Mouse (Mus musculus) midbrain, embryonic 13.5 days (tissue): ENCODE results near the gene Dst. TPM values are rescaled to one million over a fixed set of nuclear protein-coding genes. Genes with fewer than 3 reads are reported as not detected.
A peak's percentile ranks its signal among the peaks of the same experiment; 100 is the strongest.

Experiments used
- ATAC-seq: fragments of 200-750 bp; cut with Nextera tagmentation; 2 replicates; pipeline ENCODE4 v1.8.0; 2017; ENCODE audit warnings: mild to moderate bottlenecking, moderate TSS enrichment, moderate library complexity
- H3K27ac ChIP-seq: fragments of 300-500 bp; sonication (generic); 2 replicates; pipeline ENCODE4 v1.5.1; 2015; ENCODE audit warnings: inconsistent platforms, mild to moderate bottlenecking, moderate library complexity
- H3K27me3 ChIP-seq: fragments of 300-500 bp; sonication (generic); 2 replicates; pipeline ENCODE4 v1.6.1; 2015; ENCODE audit warnings: mild to moderate bottlenecking, inconsistent platforms
- H3K36me3 ChIP-seq: fragments of 300-500 bp; sonication (generic); 2 replicates; pipeline ENCODE4 v1.6.1; 2015; ENCODE audit warnings: mild to moderate bottlenecking, inconsistent platforms
- H3K4me1 ChIP-seq: fragments of 300-500 bp; sonication (generic); replicated peaks from 2 replicates; pipeline ENCODE4 v1.6.1; 2015; ENCODE audit warnings: inconsistent platforms
- H3K4me2 ChIP-seq: fragments of 300-500 bp; sonication (generic); replicated peaks from 2 replicates; pipeline ENCODE4 v1.6.1; 2015; ENCODE audit warnings: moderate library complexity, mild to moderate bottlenecking, inconsistent platforms
- H3K4me3 ChIP-seq: fragments of 300-500 bp; sonication (generic); replicated peaks from 2 replicates; pipeline ENCODE4 v1.5.1; 2015; ENCODE audit warnings: mild to moderate bottlenecking, inconsistent platforms
- H3K9ac ChIP-seq: fragments of 300-500 bp; sonication (generic); replicated peaks from 2 replicates; pipeline ENCODE4 v1.6.1; 2015; ENCODE audit warnings: mild to moderate bottlenecking, inconsistent platforms
- H3K9me3 ChIP-seq: fragments of 300-500 bp; sonication (generic); 2 replicates; pipeline ENCODE4 v1.6.1; 2016; ENCODE audit warnings: mild to moderate bottlenecking, inconsistent platforms
- WGBS: fragments of 180-500 bp; shearing (Covaris S2); methylation state at CpG from one replicate; pipeline ENCODE4 v1.1.7; 2015; 5-methylcytosine and 5-hydroxymethylcytosine counted together
- polyA plus RNA-seq: library from polyadenylated mRNA; unstranded; fragments of >200 nt; fragmentation: Nextera tagmentation; extraction: Ambion mirVana; gene quantifications from 2 replicates; pipeline ENCODE4 v1.2.1, GENCODE M21; 2015

The Dst gene
- polyA plus RNA-seq, 1 experiment from 2014 or later: 38.3 TPM

DNA sequence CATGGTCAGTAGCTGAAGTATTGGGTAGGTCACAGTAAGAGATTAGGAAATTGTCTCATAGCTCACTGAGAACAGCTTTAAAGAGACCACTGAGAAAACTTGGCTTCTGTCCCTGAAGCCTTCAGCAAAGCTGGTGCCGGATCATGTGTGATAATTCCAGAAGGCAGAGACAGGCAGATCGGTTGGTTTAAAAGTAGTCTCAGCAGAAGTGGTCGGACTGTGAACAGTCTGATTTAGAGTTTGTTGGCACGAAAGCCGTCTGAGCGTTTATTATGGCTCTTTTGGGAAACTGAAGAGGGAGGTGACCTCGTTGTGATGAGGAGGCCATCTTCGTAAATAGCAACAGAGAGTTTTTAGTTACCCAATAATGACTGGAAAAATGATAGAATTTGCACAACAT is 52.4 kb downstream of the Dst start:
- H3K9ac ChIP-seq: no peak overlapping the region
- no peak for ATAC-seq
- no peaks in the 10 kb centered on the region for H3K9me3 ChIP-seq
- H3K4me1 ChIP-seq: no peaks in the 10 kb centered on the region
- no peak overlapping the region for H3K4me2 ChIP-seq
- H3K27me3 ChIP-seq: no peaks in the 10 kb centered on the region
- H3K4me3 ChIP-seq: no peak overlapping the region
- 92% methylated on average over 8 of the region's 8 CpGs for WGBS
- no peaks in the 10 kb centered on the region for H3K36me3 ChIP-seq
- no peak overlapping the region for H3K27ac ChIP-seq

GRCm38 (mm10) chr1:33964643-33965042 is 56.6 kb downstream of the Dst start:
- Histone ChIP-seq H3K27me3 (no peaks in the 10 kb centered on the region), H3K9ac (no peak overlapping the region), H3K36me3 (no peaks in the 10 kb centered on the region), H3K4me3 (no peak overlapping the region), H3K27ac (no peak overlapping the region), H3K9me3 (no peaks in the 10 kb centered on the region), H3K4me2 (no peak overlapping the region), H3K4me1 (no peaks in the 10 kb centered on the region; the same call in 1 of the 2 replicates)
- 52% methylated on average over 5 of the region's 5 CpGs for WGBS
- ATAC-seq: no peak

- peak; percentile 40 for ATAC-seq
- Histone ChIP-seq H3K36me3 (no peaks in the 10 kb centered on the region), H3K27me3 (no peaks in the 10 kb centered on the region), H3K4me1 (peaks cover 2% of the 10 kb centered on the region; the same call in 1 of the 2 replicates), H3K9ac (no peak overlapping the region), H3K4me3 (no peak overlapping the region), H3K4me2 (no peak overlapping the region), H3K27ac (no peak overlapping the region), H3K9me3 (no peaks in the 10 kb centered on the region)
- WGBS: 84% methylated on average over 4 of the region's 4 CpGs
Observed at GRCm38 (mm10) chr1:33965824-33966223, 57.8 kb downstream of the Dst start.

- Histone ChIP-seq H3K36me3 (no peaks in the 10 kb centered on the region), H3K27ac (no peak overlapping the region), H3K27me3 (no peaks in the 10 kb centered on the region), H3K4me1 (peaks cover 2% of the 10 kb centered on the region; the same call in 1 of the 2 replicates), H3K4me2 (no peak overlapping the region), H3K4me3 (no peak overlapping the region), H3K9ac (no peak overlapping the region), H3K9me3 (no peaks in the 10 kb centered on the region)
- peak; percentile 41; the same call in 1 of the 2 replicates for ATAC-seq
- WGBS: 23% methylated on average over 6 of the region's 6 CpGs
Observed at GRCm38 (mm10) chr1:33966328-33966727, 58.3 kb downstream of the Dst start.

GRCm38 (mm10) chr1:33967206-33967605 is 59.2 kb downstream of the Dst start:
- Histone ChIP-seq H3K27me3 (no peaks in the 10 kb centered on the region), H3K27ac (no peak overlapping the region), H3K4me3 (no peak overlapping the region), H3K36me3 (no peaks in the 10 kb centered on the region), H3K9me3 (no peaks in the 10 kb centered on the region), H3K4me1 (peaks cover 2% of the 10 kb centered on the region; the same call in 1 of the 2 replicates), H3K9ac (no peak overlapping the region), H3K4me2 (no peak overlapping the region)
- ATAC-seq: no peak
- 70% methylated on average over 4 of the region's 4 CpGs for WGBS

DNA sequence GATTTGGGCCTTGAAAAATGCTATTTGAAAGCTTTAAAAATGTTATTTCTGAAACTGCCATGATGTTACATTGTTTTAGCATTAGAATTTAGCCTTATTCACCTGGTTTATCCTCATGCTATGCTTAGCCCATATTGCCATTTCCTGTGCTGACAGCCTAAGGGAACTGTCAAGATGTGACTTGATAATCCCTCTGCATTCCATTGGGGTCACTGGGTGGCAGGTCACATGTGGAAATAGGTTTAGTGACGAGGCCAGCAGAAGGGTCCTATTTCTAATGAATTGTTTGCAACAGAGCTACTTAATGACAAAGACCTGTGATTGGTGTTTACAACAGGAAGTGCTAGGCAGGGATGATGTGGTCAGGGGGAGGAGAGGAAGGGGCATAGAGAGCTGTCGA is 61.9 kb downstream of the Dst start:
- 49% methylated on average over 2 of the region's 2 CpGs for WGBS
- H3K4me2 ChIP-seq: no peak overlapping the region
- H3K9me3 ChIP-seq: no peaks in the 10 kb centered on the region
- ATAC-seq: no peak
- no peaks in the 10 kb centered on the region for H3K36me3 ChIP-seq
- no peak overlapping the region for H3K9ac ChIP-seq
- H3K4me1 ChIP-seq: peaks cover 2% of the 10 kb centered on the region; the same call in 1 of the 2 replicates
- H3K27me3 ChIP-seq: no peaks in the 10 kb centered on the region
- no peak overlapping the region for H3K4me3 ChIP-seq
- no peak overlapping the region for H3K27ac ChIP-seq

DNA sequence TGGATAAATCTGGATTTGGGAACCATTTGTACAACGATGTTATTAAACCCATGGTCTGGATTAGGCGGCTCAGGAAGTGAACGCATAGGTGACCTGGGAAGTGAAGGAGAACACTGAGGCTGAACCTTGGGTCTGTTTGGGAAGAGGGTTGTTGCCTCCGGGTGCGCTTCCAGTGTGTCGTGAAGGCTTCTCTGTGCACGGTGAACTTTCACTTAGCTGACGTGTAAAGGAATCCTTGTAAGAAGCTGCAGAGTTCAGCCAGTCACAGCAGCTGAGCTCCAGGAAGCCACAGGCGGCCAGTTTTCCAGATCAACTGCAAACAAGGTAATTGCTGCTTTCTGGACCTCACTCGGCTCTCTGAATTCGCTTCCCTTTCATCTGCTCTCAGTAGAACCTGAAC is 66.4 kb downstream of the Dst start:
- H3K27ac ChIP-seq: no peak overlapping the region
- 88% methylated on average over 11 of the region's 11 CpGs for WGBS
- no peaks in the 10 kb centered on the region for H3K36me3 ChIP-seq
- no peaks in the 10 kb centered on the region for H3K27me3 ChIP-seq
- no peak overlapping the region for H3K4me3 ChIP-seq
- no peak for ATAC-seq
- H3K4me1 ChIP-seq: 0 out of 2 replicates have a peak, but pooled peaks cover 2% of the 10 kb centered on the region
- H3K9ac ChIP-seq: no peak overlapping the region
- no peaks in the 10 kb centered on the region for H3K9me3 ChIP-seq
- no peak overlapping the region for H3K4me2 ChIP-seq

DNA sequence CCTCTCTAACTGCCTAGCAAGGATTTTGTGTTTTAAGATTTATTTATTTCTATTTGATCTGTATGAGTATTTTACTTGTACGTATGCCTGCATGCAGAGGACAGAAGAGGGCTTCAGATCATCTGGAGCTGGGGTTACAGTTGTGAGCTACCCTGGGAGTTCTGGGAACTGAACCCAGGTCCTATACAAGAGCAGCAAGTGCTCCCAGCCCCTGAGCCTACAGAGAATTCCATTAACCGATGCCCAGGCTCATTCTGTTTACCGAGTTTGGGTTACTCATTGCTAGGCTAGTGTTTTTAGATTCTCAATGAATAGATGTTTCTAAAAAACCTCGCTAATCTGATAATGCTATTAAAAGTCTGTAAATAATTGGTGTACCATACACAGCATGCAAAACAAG is 67.3 kb downstream of the Dst start:
- H3K36me3 ChIP-seq: no peaks in the 10 kb centered on the region
- H3K9me3 ChIP-seq: no peaks in the 10 kb centered on the region
- H3K27ac ChIP-seq: no peak overlapping the region
- no peak overlapping the region for H3K4me3 ChIP-seq
- 91% methylated on average over 4 of the region's 4 CpGs for WGBS
- no peak overlapping the region for H3K9ac ChIP-seq
- no peak overlapping the region for H3K4me2 ChIP-seq
- H3K4me1 ChIP-seq: no peaks in the 10 kb centered on the region
- H3K27me3 ChIP-seq: no peaks in the 10 kb centered on the region
- no peak for ATAC-seq

- Histone ChIP-seq H3K27ac (no peak overlapping the region), H3K4me1 (no peaks in the 10 kb centered on the region), H3K9ac (no peak overlapping the region), H3K4me2 (no peak overlapping the region), H3K27me3 (no peaks in the 10 kb centered on the region), H3K9me3 (no peaks in the 10 kb centered on the region), H3K36me3 (no peaks in the 10 kb centered on the region), H3K4me3 (no peak overlapping the region)
- no peak for ATAC-seq
- WGBS: 87% methylated on average over 6 of the region's 6 CpGs
Observed at GRCm38 (mm10) chr1:33977832-33978231, 69.8 kb downstream of the Dst start.

DNA sequence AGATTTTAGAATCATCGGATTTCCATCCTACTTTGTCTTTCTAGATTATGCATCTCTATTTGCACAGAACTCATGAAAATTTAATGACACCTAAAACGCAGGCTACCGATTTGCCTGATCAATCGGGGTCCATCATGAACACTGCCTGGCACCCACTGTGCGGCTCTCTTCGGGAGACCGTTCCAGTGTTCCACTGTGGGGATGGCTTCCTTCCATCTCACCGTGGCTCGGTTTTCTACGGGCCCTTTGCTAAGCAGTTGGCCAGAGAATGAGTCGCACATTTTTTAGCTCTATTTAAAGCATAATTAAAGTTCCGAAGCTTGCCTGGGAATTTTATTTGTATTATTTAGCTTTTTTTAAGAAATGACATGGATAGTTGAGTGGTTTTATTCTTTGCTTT is 72.4 kb downstream of the Dst start:
- Histone ChIP-seq H3K9ac (no peak overlapping the region), H3K9me3 (no peaks in the 10 kb centered on the region), H3K4me1 (no peaks in the 10 kb centered on the region), H3K27me3 (no peaks in the 10 kb centered on the region), H3K4me3 (no peak overlapping the region), H3K4me2 (no peak overlapping the region), H3K27ac (no peak overlapping the region), H3K36me3 (no peaks in the 10 kb centered on the region)
- ATAC-seq: no peak
- WGBS: 66% methylated on average over 12 of the region's 12 CpGs

DNA sequence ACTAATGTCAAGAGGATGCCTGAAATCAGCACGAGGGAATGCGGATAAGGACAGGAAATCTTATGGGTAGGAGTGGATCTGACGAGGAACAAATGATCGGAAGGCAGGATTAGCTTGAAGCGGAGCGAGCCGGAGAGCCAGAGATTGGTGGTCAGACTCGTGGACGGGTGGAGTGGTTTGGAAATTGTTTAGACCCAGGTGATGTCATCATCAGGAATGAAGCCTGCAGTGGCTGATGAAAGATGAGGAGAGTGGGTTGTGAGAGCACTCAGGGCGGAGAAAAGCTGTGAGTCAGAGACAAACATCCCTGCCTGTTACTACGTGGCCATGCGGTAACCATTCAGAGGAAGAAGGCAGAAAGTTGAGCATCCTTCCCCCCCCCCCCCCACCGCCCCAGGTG is 81.6 kb downstream of the Dst start:
- no peaks in the 10 kb centered on the region for H3K9me3 ChIP-seq
- no peak overlapping the region for H3K4me3 ChIP-seq
- no peak overlapping the region for H3K4me2 ChIP-seq
- no peaks in the 10 kb centered on the region for H3K36me3 ChIP-seq
- 90% methylated on average over 13 of the region's 13 CpGs for WGBS
- H3K27me3 ChIP-seq: no peaks in the 10 kb centered on the region
- H3K27ac ChIP-seq: no peak overlapping the region
- no peak for ATAC-seq
- peaks cover 6% of the 10 kb centered on the region; the same call in 1 of the 2 replicates for H3K4me1 ChIP-seq
- H3K9ac ChIP-seq: no peak overlapping the region

DNA sequence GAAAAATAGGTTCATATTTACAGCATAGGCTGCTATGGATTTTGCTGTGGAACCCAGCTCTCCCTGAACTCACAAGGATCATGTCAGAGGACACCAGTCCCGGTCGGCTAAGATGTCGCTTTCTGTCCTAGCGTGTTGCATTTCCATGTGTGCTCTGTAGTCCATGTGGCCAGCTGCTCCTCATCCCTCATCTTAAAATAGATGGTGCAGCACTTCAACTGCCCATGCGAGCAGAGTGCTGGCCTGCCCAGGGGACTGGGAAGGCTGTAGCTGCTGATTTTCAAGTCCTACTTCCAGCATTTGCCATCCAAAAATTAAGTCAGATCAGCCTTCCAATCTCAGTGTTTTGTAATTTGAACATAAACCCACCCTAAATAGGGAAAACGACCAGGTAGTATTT is 83.0 kb downstream of the Dst start:
- Histone ChIP-seq H3K4me3 (no peak overlapping the region), H3K27ac (no peak overlapping the region), H3K9ac (no peak overlapping the region), H3K27me3 (no peaks in the 10 kb centered on the region), H3K36me3 (no peaks in the 10 kb centered on the region), H3K4me2 (no peak overlapping the region), H3K4me1 (peaks cover 6% of the 10 kb centered on the region; the same call in 1 of the 2 replicates), H3K9me3 (no peaks in the 10 kb centered on the region)
- WGBS: 89% methylated on average over 6 of the region's 6 CpGs
- no peak for ATAC-seq

DNA sequence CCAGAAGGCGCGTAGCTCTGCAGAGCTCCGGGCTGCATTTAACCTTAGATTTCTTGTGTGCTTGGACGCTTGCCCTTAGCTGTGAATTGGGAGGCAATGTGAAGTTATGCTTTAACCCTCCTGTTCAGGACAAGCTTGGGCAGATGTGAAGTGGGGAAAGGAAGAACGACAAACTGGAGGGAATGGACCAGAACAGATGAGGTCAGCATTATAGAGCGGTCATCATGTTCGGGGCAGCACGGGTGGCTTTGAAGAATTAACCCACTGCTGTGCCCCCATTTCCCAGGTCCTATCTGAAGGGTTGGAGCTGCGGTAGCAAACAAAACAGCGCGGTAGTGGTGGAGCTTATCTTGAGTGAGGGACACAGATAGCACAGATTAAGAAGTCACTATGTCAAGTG is 84.8 kb downstream of the Dst start:
- Histone ChIP-seq H3K27me3 (no peaks in the 10 kb centered on the region), H3K4me3 (no peak overlapping the region), H3K27ac (no peak overlapping the region), H3K4me1 (peaks cover 6% of the 10 kb centered on the region; the same call in 1 of the 2 replicates), H3K36me3 (no peaks in the 10 kb centered on the region), H3K9ac (no peak overlapping the region), H3K9me3 (no peaks in the 10 kb centered on the region), H3K4me2 (no peak overlapping the region)
- 92% methylated on average over 11 of the region's 11 CpGs for WGBS
- no peak for ATAC-seq
